Mouse (Mus musculus) frontal cortex, postnatal 10 days (tissue): Measurements from ENCODE around the gene Cntn5.

Experiments
- DNase-seq, 2 experiments: peaks; one replicate each; pipeline ENCODE4 v3.0.0; 2022; ENCODE audit warnings: low spot score in 2 of 2, mixed read lengths in 1 of 2

The Cntn5 gene

DNA sequence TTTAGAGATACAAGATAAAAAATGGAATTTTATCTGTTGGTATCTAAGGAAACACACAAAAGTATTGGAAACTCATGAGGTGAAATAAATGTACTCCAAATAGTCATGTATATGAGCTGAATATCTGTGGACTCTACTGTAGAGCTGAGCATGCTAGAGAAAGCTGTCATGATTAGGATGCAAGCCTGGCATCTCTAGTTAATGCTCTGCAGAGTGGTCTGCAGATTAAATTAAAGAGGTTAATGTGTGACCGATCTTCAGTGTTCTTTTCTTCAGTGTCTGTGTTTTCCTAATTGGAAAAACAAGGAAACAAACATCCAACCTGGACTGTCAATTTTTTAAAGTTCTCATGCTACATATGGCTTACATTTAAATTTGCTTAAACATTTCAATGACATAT lies 1199.4 kb downstream of the Cntn5 start:
- DNase-seq: no peak

DNA sequence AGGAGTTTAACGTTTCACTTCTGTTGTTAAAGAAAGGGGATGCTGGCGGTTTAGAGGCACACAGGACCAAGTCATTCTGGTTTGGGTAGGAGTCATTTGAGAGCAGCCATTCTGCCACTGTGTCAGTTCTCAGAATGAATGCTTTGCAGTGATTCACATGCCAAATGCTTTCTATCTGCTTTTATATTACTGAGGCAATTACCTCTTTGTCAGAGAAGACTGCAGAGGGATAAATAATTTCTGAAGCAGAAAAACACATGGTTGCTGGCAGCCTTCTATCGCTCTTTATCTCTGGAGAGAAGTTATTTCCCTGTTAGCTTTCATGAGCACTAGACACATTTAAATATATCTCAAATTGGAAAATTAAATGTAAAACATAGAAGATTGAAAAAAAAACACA lies 1207.9 kb downstream of the Cntn5 start:
- no peak for DNase-seq

DNA sequence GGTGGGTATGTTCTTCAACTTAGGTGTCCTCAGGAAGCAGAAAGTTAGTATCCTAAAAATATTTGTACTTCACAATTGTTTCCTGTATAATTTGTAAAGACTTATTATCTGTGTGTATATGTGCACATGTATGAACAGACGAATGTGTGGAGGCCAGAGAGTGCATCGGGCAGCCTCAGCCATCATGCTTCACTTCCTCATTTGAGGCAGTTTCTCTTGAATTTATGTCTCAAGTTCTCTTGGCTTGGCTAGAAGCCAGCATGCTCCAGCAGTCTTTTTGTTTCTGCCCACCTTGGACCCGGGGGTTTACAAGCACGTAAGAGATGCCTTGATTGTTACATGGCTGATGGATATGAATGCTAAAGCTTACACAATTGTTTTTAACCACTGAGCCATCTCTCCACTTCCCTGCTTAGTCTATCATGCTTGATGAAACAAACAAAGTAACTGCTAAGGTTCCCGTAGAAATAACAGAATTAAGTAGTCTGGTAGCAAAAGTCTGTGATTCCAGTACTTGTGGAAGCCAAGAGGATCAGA lies 1222.2 kb downstream of the Cntn5 start:
- no peak for DNase-seq

DNA sequence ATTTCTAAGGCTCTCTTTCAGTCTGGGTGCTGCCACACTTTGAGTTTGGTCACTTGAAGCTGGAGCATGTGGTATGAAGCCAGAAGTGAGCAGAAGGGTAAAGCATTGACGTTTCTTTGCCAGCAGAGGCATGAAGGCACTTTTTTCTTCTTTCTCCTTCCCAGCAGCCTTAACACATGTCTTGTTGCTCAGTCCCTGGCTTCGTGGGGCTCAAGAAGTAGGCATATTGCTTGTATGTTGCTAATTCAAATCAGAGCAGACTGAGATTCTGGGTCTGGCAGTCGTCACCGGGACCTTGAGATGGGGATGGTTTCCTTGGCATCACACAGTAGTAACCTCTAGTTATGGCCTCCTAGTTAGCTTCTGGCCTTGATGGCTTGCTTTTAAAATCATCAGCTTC lies 1228.5 kb downstream of the Cntn5 start:
- no peak for DNase-seq

DNA sequence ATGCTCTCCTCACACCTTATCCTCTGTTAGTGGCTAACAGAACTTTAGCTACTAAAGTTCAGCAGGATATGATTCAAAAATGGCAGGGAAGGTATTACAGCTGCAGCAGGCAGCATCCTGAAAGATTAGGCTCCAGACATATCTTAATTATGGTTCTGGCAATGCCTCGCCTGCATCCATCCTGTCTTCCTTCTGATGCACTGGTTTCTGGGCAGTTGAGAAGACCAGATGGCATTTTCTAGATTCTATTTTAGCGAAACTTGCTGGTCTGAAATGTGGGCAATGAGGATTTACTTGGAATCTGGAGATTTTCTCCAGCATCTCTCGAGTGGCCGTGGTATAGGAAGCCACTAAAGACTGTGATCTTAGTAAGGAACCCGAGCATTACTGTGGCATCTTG lies 1230.0 kb downstream of the Cntn5 start:
- DNase-seq: no peak

DNA sequence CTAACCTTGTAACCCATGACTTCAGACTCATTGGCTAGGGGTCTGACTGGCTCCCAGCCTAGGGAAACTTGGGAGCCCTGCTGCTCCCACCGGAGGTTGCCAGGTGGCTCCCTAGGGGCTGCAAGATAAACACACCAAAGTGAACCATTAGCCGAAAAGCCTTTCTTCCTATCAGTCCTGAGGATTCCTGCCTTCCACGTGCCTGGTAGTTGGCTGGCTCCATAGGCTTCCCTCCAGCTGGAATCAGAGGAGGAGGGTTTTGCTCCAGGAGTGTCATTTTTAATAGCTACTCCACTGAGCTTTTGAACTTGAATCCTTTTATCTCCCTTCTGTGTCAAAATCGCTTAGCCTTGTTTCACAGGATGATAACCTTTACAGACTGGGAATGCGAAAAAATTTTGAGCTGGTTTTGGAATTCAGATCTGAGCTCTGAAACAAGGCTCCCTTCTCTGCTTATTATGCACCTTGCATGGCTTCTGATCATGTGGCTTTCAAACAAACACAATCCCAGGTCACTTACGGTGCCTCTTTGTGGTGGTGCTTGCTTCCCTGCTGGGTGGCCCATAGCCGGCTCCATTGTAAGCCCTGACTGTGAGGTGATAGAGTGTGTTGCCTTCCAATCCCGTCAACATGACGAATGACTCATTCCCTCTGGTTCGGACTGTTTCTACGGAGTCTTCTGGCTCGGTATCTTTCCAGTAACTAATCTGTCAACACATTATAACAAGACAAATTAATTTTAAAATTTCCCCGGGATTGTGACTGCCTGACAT lies 1231.1 kb downstream of the Cntn5 start:
- DNase-seq: no peak

DNA sequence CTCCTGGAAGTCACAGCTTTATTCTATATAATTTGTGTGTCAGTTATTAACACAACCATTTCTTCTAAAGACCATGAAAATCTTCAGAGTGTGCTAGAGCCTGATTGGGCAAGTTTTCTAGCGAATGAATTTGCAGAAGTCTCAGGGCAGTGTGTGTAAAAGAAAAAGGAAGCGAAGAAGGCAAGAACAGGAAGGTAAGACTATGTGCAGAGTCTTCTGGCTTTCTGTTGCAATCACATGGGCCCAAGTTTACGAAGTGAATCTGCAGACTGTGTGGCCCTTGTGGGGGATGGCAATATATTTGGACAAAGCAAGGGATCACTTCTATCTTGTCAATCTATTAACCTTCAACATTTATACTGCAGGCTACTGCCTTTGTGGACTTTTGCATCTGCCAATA lies 1251.1 kb downstream of the Cntn5 start:
- no peak for DNase-seq

DNA sequence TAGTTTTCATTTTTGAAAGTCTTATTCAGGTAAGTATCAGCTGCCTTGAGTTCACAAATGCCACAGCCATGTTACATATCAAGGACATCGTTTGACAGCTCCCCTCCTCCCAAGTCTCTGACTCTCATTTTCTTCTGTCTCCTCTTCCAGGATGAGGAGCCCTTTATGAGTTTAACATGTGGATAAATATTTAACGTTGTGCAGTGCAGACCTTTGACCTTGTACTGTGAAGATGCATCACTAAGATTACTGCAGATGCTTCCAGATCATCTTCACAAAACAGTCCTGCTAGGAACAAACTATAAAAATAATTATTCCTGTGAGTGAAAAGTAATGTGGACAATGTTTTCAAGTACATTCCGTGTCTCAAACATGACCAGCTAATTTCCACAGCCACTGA lies 1257.2 kb downstream of the Cntn5 start:
- DNase-seq: no peak

DNA sequence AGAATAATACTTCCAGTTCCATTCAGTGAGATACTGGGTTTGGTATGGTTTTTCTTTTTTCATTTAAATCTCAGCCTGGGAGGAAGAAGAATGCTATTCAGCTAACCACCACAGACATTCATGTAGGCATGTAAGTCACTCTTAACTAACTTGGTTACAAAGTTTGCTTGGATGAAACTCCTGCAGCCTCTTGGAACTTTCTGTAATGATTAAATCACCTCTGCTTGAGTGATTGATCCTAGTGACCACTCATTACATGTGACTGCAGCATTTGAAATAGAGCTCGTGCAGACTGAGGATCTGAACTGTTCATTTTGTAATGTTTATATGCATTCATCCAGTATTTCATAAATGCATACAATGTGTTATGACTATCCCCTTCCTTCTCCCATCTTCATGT lies 1258.3 kb downstream of the Cntn5 start:
- DNase-seq: no peak
